Mouse (Mus musculus) bone marrow macrophage, adult 2 months (primary cell): ENCODE measurements around the gene Tnip1. TPM values are rescaled to one million over a fixed set of nuclear protein-coding genes. Genes with fewer than 3 reads are reported as not detected.

Source experiments
- H3K27ac ChIP-seq: 2 replicates; pipeline ENCODE4 v1.5.1; 2012; ENCODE audit warnings: low read depth, low read length; ENCODE audit not compliant: insufficient read depth
- H3K4me1 ChIP-seq: 2 replicates; pipeline ENCODE4 v1.6.1; 2012; ENCODE audit warnings: low read length; ENCODE audit not compliant: control insufficient read depth, insufficient read depth
- H3K4me3 ChIP-seq: 2 replicates; pipeline ENCODE4 v1.5.1; 2012; ENCODE audit warnings: mild to moderate bottlenecking, low read length, moderate library complexity; ENCODE audit not compliant: insufficient read depth
- CTCF ChIP-seq: IDR thresholded peaks from 2 replicates; pipeline ENCODE4 v1.5.1; 2012; ENCODE audit warnings: low read depth, mild to moderate bottlenecking, low read length, moderate library complexity
- POLR2A ChIP-seq: IDR thresholded peaks from 2 replicates; pipeline ENCODE4 v1.6.1; 2012; ENCODE audit warnings: mild to moderate bottlenecking, low read depth, low read length, borderline replicate concordance
- polyA plus RNA-seq: library from polyadenylated mRNA; stranded (reverse); fragments of >200 nt; gene quantifications from 2 replicates; pipeline ENCODE4 v1.2.4, GENCODE M21; 2012; ENCODE audit not compliant: missing spikeins, insufficient read depth, insufficient read length

Gene Tnip1
- polyA plus RNA-seq, 1 experiment, result 72.2 TPM

DNA sequence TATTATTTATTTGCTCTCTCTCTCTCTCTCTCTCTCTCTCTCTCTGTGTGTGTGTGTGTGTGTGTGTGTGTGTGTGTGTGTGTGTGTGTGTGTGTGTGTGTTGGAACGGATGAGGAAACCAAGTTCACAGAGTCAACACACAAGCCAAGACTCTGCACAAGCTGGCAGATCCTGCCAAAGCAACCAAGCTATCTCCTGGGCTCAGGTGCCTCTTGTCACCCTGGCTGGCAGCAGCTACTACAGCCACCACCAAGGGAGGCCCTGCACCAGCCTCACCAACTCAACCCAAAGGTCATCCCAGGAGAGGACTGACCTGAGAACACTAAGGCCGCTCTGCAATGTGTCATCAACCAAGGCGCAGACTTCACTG, 26.0 kb downstream of the Tnip1 start:
- H3K4me1 ChIP-seq, result peaks cover 68% of the 10 kb centered on the region
- TF ChIP-seq POLR2A (no peak), CTCF (no peak)
- H3K4me3 ChIP-seq, result no peak overlapping the region
- H3K27ac ChIP-seq, result peak overlapping the region; percentile 87

DNA sequence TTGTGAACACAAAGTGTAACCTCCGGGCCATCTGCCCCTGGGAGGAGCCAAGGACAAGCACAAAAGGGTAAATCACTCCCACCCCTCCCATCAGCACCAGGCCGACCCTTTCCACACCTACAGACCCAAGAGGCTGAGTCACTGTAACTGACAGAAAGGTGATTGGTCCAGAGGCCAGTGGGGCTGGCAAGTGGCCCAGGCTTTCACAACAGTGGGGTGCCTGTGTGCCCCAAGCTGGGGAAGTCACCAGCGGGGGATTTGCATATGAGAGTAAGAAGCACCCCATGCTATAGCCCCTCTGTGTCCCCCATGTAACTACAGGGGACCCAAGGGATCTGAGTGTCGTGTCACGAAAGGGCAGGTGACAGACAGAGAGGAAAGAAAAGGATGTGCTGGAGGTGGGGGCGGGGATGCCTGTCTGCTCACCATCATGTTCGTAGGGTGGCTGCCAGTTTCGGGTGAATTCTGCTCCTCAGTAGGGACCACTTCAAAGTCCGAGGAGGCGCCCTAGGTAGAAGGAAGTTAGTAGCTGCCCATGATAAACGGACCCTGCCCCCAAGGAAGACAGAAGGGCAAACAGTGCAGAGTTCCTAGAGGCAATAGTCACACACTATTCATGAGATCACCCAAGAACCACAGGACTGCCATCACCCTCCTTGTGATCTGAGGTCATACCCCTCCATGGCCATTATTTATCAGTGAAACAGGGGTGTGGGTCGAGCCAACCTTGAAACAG, 26.5 kb downstream of the Tnip1 start:
- H3K4me1 ChIP-seq, result peaks cover 67% of the 10 kb centered on the region
- no peak for TF ChIP-seq CTCF
- no peak for TF ChIP-seq POLR2A

GRCm38 (mm10) chr11:54934198-54934597, 28.5 kb downstream of the Tnip1 start:
- no peak for TF ChIP-seq POLR2A
- TF ChIP-seq CTCF, result no peak
- peaks cover 48% of the 10 kb centered on the region for H3K4me1 ChIP-seq

More for the DNA sequence above, 26.5 kb downstream of the Tnip1 start:
- no peak overlapping the region for H3K4me3 ChIP-seq
- peak overlapping the region; percentile 87 for H3K27ac ChIP-seq

DNA sequence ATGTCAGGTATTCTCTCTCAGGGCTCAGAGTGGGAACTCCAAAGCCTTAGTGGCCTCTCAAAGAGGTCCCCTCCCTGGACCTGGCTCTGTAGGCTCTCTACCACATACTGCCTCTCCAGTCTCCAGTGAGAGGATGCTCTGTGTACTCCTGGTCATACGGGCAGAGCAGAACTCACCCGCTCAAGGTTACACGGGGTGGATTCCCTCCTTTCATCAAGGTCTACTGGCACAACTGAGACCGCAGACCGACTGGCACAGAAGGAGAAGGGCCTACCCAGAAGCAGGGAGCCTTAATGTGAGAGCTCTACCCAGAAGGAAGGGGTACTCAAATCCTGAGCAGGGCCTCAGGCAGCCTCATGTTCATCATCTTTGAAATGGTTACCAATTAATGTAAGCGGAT, 30.2 kb downstream of the Tnip1 start:
- TF ChIP-seq POLR2A (no peak), CTCF (no peak)
- H3K4me1 ChIP-seq, result peaks cover 40% of the 10 kb centered on the region
- no peak overlapping the region for H3K4me3 ChIP-seq
- no peak overlapping the region for H3K27ac ChIP-seq

More at GRCm38 (mm10) chr11:54934198-54934597, 28.5 kb downstream of the Tnip1 start:
- H3K4me3 ChIP-seq, result no peak overlapping the region
- peak overlapping the region; percentile 87 for H3K27ac ChIP-seq

DNA sequence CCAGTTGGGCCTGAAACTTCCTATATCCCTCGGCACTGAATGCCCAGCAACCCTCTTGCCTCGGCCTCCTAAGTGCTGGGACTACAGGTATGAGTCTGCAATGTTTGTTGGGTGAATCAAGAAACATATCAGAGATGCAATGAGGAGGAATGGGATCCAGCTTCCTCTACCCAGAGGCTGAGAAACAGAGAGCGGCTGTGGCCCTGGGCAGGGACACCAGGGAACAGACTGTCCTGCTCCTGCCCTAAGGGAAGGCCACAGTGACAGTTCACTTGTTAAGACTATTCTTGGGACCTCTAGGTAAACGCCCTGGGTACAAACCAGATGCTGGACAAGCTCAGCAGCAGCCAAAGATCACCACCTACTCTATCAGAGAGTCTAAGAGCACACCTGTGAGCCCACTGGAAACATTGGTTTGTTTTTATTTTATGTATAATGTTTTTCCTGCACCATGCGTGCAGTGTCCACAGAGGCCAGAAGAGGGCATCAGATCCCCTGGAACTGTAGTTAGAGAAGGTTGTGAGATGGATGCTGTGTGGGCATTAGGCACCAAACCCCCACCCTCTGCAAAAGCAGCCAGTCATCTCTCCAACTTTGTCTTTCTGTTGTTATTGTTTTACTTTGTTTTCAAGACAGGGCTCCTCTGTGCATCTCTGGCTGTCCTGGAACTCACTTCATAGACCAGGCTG, 31.2 kb downstream of the Tnip1 start:
- Histone ChIP-seq H3K27ac (no peak overlapping the region), H3K4me1 (peaks cover 30% of the 10 kb centered on the region), H3K4me3 (no peak overlapping the region)
- no peak for TF ChIP-seq POLR2A
- TF ChIP-seq CTCF, result peak; percentile 37; the same call in 1 of the 2 replicates

DNA sequence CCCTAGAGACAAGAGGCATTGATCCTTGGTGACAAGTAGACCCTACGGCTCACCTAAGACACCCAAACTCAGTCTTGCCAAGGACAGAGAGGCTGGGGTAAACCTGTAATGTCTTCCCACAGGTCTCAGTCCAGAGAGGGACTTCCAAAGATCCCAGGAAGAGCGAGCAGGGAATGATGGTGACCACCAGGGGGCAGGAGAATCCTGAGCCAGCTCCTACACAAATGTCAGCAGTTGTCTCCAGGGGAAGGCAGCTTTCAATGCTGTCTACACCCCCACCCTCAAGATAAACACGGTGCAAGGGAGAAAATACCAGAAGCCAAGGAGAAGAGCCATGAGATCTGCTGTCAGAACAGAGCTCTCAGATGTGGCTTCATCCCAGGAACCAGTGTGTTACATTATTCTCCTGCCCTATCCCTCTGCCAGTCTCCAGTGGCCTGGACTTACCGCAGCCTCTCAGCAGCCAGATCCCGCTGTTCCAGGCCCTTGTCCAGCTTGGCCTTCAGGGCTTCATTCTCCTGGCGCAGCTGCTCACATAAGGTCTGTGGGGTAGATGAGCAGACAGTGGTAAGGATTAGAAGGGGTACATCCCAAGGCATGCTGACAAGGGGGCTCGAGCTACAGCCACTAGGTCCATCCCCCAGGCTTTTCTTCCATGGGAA, 32.3 kb downstream of the Tnip1 start:
- no peak overlapping the region for H3K4me3 ChIP-seq
- H3K4me1 ChIP-seq, result peaks cover 19% of the 10 kb centered on the region
- H3K27ac ChIP-seq, result no peak overlapping the region
- TF ChIP-seq CTCF (peak; percentile 71), POLR2A (no peak)

- Histone ChIP-seq H3K4me3 (no peak overlapping the region), H3K27ac (no peak overlapping the region), H3K4me1 (peaks cover 13% of the 10 kb centered on the region)
- TF ChIP-seq POLR2A, result no peak
- TF ChIP-seq CTCF, result no peak
These were observed 33.0 kb downstream of the Tnip1 start for GRCm38 (mm10) chr11:54929744-54930143.

- Histone ChIP-seq H3K27ac (no peak overlapping the region), H3K4me1 (peaks cover 9% of the 10 kb centered on the region), H3K4me3 (no peak overlapping the region)
- TF ChIP-seq CTCF (no peak), POLR2A (no peak)
These were observed 33.4 kb downstream of the Tnip1 start for GRCm38 (mm10) chr11:54929290-54929689.

GRCm38 (mm10) chr11:54928886-54929285, 33.8 kb downstream of the Tnip1 start:
- H3K4me1 ChIP-seq, result peaks cover 6% of the 10 kb centered on the region
- TF ChIP-seq CTCF, result no peak
- TF ChIP-seq POLR2A, result no peak
- H3K27ac ChIP-seq, result no peak overlapping the region
- H3K4me3 ChIP-seq, result no peak overlapping the region

DNA sequence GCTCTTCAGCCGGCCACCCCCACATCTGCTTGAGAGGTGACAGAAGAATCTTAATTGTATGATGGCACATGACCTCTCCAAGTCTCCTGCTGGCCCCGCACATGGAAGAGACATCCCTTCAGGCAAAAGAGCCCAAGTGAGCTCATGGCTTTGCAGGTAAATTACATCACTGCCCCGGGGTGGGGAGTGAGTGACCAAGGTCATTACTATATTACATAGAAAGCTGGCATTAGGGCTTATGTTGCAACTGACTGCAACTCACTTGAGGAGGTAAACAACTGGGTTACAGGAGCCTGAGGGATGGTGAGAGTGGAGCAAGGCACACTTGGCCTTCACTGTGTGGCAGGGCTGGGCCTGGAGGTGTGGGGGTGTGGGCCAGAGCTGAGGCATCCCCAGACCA, 34.5 kb downstream of the Tnip1 start:
- Histone ChIP-seq H3K27ac (no peak overlapping the region), H3K4me1 (no peaks in the 10 kb centered on the region), H3K4me3 (no peak overlapping the region)
- TF ChIP-seq POLR2A (no peak), CTCF (no peak)
